Mouse (Mus musculus) forebrain, embryonic 11.5 days (tissue): Measurements from ENCODE around the gene Gpr152. TPM values are rescaled to one million over a fixed set of nuclear protein-coding genes. Genes with fewer than 3 reads are reported as not detected.

Source experiments
- ATAC-seq: fragments of 200-750 bp; cut with Nextera tagmentation; replicated peaks from 2 replicates; pipeline ENCODE4 v1.8.0; 2017; ENCODE audit warnings: moderate TSS enrichment; ENCODE audit not compliant: low FRiP score
- DNase-seq: peaks from one replicate; pipeline ENCODE4 v3.0.0-alpha.2; 2017; ENCODE audit warnings: low spot score
- H3K27ac ChIP-seq: fragments of 300-500 bp; sonication (generic); 2 replicates; pipeline ENCODE4 v1.5.1; 2014; ENCODE audit warnings: low read depth, low read length
- H3K27me3 ChIP-seq: fragments of 300-500 bp; sonication (generic); 2 replicates; pipeline ENCODE4 v1.6.1; 2014; ENCODE audit warnings: mild to moderate bottlenecking, low read length, mixed read lengths; ENCODE audit not compliant: control insufficient read depth, insufficient read depth
- H3K36me3 ChIP-seq: fragments of 300-500 bp; sonication (generic); 2 replicates; pipeline ENCODE4 v1.6.1; 2014; ENCODE audit warnings: mild to moderate bottlenecking, low read length, moderate library complexity, mixed read lengths; ENCODE audit not compliant: control insufficient read depth, insufficient read depth
- H3K4me1 ChIP-seq: fragments of 300-500 bp; sonication (generic); replicated peaks from 2 replicates; pipeline ENCODE4 v1.6.1; 2014; ENCODE audit warnings: low read length, mixed read lengths; ENCODE audit not compliant: control insufficient read depth, insufficient read depth
- H3K4me2 ChIP-seq: fragments of 300-500 bp; sonication (generic); 2 replicates; pipeline ENCODE4 v1.6.1; 2014; ENCODE audit warnings: low read depth, mild to moderate bottlenecking, low read length, moderate library complexity, mixed read lengths; ENCODE audit not compliant: severe bottlenecking
- H3K4me3 ChIP-seq: fragments of 300-500 bp; sonication (generic); 2 replicates; pipeline ENCODE4 v1.5.1; 2014; ENCODE audit warnings: low read depth, low read length
- H3K9ac ChIP-seq: fragments of 300-500 bp; sonication (generic); 2 replicates; pipeline ENCODE4 v1.6.1; 2014; ENCODE audit warnings: low read length
- H3K9me3 ChIP-seq: fragments of 300-500 bp; sonication (generic); 2 replicates; pipeline ENCODE4 v1.6.1; 2016; ENCODE audit warnings: low read length, mixed read lengths; ENCODE audit not compliant: control insufficient read depth
- WGBS: fragments of 180-500 bp; shearing (Covaris S2); extraction: QIAGEN DNeasy Blood & Tissue Kit; methylation state at CpG from one replicate; pipeline ENCODE4 v1.1.7; 2014; 5-methylcytosine and 5-hydroxymethylcytosine counted together
- polyA plus RNA-seq: library from polyadenylated mRNA; unstranded; fragments of >200 nt; fragmentation: Nextera tagmentation; extraction: Ambion mirVana; gene quantifications from 2 replicates; pipeline ENCODE4 v1.2.1, GENCODE M21; 2014

Gene Gpr152
- not detected in 2 replicates for polyA plus RNA-seq

DNA sequence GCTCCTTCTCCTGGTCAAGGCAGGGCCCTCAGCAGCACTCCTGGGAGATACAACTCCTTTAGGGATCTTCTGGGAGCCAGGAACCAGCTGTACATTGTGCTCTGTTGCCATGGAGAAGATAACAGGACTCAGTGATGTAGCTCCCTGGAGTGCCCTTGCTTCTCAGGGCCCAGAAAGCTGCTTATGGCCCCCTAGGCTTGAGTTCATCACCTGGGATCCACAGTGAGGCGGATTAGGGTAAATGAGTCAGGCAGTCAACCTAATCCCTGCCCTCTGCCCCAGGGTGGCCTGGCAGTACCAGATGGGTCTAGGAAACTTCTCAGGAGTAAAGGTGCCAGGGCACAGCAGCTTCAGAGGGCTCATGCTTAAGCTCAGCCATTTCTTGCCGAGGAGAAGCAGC lies at the start of gene Gpr152:
Gene Gpr152, plus strand, starts transcription at position 342 of the 400 bp plus-strand sequence.
- WGBS: 58% methylated on average over 2 of the region's 2 CpGs
- no peak for DNase-seq
- Histone ChIP-seq H3K4me2 (no peak within 1 kb of the TSS), H3K9me3 (no peaks in the 10 kb centered on the region), H3K27ac (no peak within 1 kb of the TSS), H3K4me1 (no peaks in the 10 kb centered on the region), H3K4me3 (no peak within 1 kb of the TSS), H3K9ac (no peak within 1 kb of the TSS), H3K36me3 (no peaks in the 10 kb centered on the region), H3K27me3 (no peaks in the 10 kb centered on the region)
- no peak for ATAC-seq

DNA sequence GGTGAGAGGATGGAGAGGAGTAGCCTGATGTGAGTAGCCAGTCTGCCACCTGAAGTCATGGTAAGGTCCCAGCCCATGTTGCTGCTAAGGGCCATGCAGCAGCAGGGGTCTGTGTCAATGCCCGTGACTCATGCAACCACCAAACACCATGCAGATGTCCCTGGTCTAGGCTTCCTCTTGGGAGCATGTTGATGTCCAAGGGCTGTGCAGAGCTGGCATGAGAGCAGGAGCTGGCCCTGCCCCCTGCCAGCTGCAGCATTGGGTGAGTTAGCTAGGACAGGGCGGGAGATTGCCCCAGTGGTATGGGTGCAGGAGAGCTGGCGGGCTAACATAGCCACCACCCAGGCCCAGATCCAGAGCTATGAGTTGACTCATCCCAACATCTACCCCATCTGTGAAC lies 49.1 kb upstream of the Gpr152 start:
- DNase-seq (no peak), ATAC-seq (no peak)
- WGBS: 90% methylated on average over 3 of the region's 3 CpGs
- Histone ChIP-seq H3K4me2 (no peak overlapping the region), H3K36me3 (no peaks in the 10 kb centered on the region), H3K4me3 (no peak overlapping the region), H3K4me1 (no peaks in the 10 kb centered on the region), H3K9ac (no peak overlapping the region), H3K9me3 (no peaks in the 10 kb centered on the region), H3K27ac (no peak overlapping the region), H3K27me3 (no peaks in the 10 kb centered on the region)

DNA sequence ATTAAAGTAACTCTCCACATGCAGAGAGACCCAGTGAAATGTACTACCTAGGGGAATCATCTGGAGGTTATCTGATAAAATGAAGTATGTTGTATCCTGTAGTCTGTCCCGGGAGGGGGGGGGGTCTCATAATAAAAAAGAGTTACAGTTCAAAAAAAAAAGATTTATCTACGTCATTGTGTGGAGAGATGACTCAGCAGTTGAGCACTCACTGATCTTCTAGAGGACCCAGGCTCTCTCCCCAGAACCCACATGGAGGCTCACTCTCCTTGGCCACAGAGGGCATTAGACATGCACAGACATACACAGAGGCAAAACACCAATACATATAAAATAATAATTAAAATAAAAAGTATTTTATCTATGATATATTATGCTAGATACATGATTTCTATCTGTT lies 48.2 kb upstream of the Gpr152 start:
- DNase-seq (no peak), ATAC-seq (no peak)
- Histone ChIP-seq H3K4me1 (no peaks in the 10 kb centered on the region; the same call in 1 of the 2 replicates), H3K4me2 (no peak overlapping the region), H3K36me3 (no peaks in the 10 kb centered on the region), H3K27me3 (no peaks in the 10 kb centered on the region), H3K4me3 (no peak overlapping the region), H3K27ac (no peak overlapping the region), H3K9ac (no peak overlapping the region), H3K9me3 (no peaks in the 10 kb centered on the region)
- WGBS: 68% methylated on average over 2 of the region's 2 CpGs

DNA sequence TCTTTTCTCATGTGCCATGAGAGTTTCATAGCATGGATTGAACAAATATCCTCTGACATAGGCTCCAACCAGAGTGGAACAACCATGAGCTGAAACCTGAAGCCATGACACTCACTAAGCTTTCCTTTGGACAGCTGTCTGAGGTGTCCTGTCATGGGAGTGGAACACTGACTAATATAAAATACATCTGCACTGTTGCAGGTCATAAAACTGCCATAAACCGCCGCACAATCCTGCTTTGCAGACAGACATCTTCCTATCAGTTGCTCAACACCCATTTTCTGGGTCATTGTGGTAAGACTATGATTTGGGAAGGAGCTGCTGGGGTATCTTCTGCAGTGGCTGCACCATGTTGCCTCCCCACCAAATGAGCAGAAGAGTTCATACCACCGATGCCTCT lies 46.8 kb upstream of the Gpr152 start:
- Histone ChIP-seq H3K27ac (no peak overlapping the region), H3K4me3 (no peak overlapping the region), H3K27me3 (no peaks in the 10 kb centered on the region), H3K9ac (no peak overlapping the region), H3K4me2 (no peak overlapping the region), H3K9me3 (no peaks in the 10 kb centered on the region), H3K4me1 (peaks cover 2% of the 10 kb centered on the region; the same call in 1 of the 2 replicates), H3K36me3 (no peaks in the 10 kb centered on the region)
- WGBS: 88% methylated on average over 3 of the region's 3 CpGs
- ATAC-seq (no peak), DNase-seq (no peak)

GRCm38 (mm10) chr19:4093772-4094171 lies 45.8 kb upstream of the Gpr152 start:
- H3K4me2 ChIP-seq: no peak overlapping the region
- no peaks in the 10 kb centered on the region for H3K27me3 ChIP-seq
- H3K4me1 ChIP-seq: peaks cover 5% of the 10 kb centered on the region; the same call in 1 of the 2 replicates
- no peak overlapping the region for H3K27ac ChIP-seq
- ATAC-seq: no peak
- 81% methylated on average over 7 of the region's 7 CpGs for WGBS
- no peaks in the 10 kb centered on the region for H3K9me3 ChIP-seq
- DNase-seq: no peak
- H3K36me3 ChIP-seq: no peaks in the 10 kb centered on the region
- no peak overlapping the region for H3K4me3 ChIP-seq
- no peak overlapping the region for H3K9ac ChIP-seq

GRCm38 (mm10) chr19:4094348-4094747 lies 45.2 kb upstream of the Gpr152 start:
- Histone ChIP-seq H3K27ac (no peak overlapping the region), H3K27me3 (no peaks in the 10 kb centered on the region), H3K4me2 (no peak overlapping the region), H3K9ac (no peak overlapping the region), H3K9me3 (no peaks in the 10 kb centered on the region), H3K4me3 (no peak overlapping the region), H3K36me3 (no peaks in the 10 kb centered on the region), H3K4me1 (peaks cover 7% of the 10 kb centered on the region; the same call in 1 of the 2 replicates)
- WGBS: 88% methylated on average over 3 of the region's 3 CpGs
- no peak for DNase-seq
- ATAC-seq: no peak

DNA sequence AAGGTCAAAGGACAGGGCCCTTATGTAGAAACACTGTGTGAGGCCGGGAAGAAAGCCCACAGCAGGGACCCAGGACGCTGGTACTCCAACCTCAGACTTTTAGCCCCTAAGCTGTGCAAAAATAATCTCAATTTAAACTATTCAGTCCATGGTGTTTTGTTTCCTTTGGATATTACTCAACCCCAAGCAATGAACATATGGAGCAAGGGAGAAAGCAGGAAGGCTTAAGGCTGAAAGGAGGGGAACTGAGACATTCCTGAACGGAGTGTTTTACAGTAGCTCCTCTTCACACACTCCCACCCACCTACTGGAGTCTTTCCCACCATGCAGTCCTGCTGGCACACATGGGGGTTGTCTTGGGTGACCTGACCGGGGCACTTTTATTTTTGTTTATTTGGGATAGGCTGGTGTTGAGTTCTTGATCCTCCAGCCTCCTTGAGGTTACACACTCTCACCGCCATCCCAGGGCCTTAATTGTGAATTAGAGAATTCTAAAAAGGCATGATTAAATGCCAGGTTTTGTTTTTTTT lies 44.7 kb upstream of the Gpr152 start:
- Histone ChIP-seq H3K4me3 (no peak overlapping the region), H3K36me3 (no peaks in the 10 kb centered on the region), H3K27ac (no peak overlapping the region), H3K9me3 (no peaks in the 10 kb centered on the region), H3K4me1 (peaks cover 8% of the 10 kb centered on the region; the same call in 1 of the 2 replicates), H3K27me3 (no peaks in the 10 kb centered on the region), H3K4me2 (no peak overlapping the region), H3K9ac (no peak overlapping the region)
- ATAC-seq: no peak
- 84% methylated on average over 5 of the region's 5 CpGs for WGBS
- DNase-seq: no peak

GRCm38 (mm10) chr19:4095802-4096201 lies 43.8 kb upstream of the Gpr152 start:
- Histone ChIP-seq H3K27me3 (peaks cover 7% of the 10 kb centered on the region; the same call in 1 of the 2 replicates), H3K4me2 (no peak overlapping the region), H3K4me3 (no peak overlapping the region), H3K27ac (no peak overlapping the region), H3K9me3 (no peaks in the 10 kb centered on the region), H3K36me3 (no peaks in the 10 kb centered on the region), H3K4me1 (peaks cover 17% of the 10 kb centered on the region), H3K9ac (no peak overlapping the region)
- no peak for ATAC-seq
- 60% methylated on average over 3 of the region's 3 CpGs for WGBS
- no peak for DNase-seq
